Mouse (Mus musculus) embryonic fibroblast, embryonic 13.5 days (primary cell): ENCODE measurements around the gene AY761185. TPM values are rescaled to one million over a fixed set of nuclear protein-coding genes. Genes with fewer than 3 reads are reported as not detected.
"Not testable (repeated sequence)": the region's sequence is repeated elsewhere in the genome, so short reads cannot be mapped to it uniquely, and the experiment has no call there.

Experiments used
- H3K27ac ChIP-seq: 2 replicates; pipeline ENCODE4 v1.5.1; 2012; ENCODE audit warnings: low read length, control low read depth, inconsistent platforms; ENCODE audit not compliant: insufficient read depth
- H3K4me1 ChIP-seq: 2 replicates; pipeline ENCODE4 v1.6.1; 2011; ENCODE audit warnings: low read length; ENCODE audit not compliant: control insufficient read depth, insufficient read depth
- H3K4me3 ChIP-seq: 2 replicates; pipeline ENCODE4 v1.5.1; 2011; ENCODE audit warnings: mild to moderate bottlenecking, control low read depth, low read length; ENCODE audit not compliant: insufficient read depth
- CTCF ChIP-seq: IDR thresholded peaks from 2 replicates; pipeline ENCODE4 v1.5.1; 2011; ENCODE audit warnings: mild to moderate bottlenecking, control low read depth, low read length, moderate library complexity, borderline replicate concordance; ENCODE audit not compliant: insufficient read depth
- POLR2A ChIP-seq: IDR thresholded peaks from 2 replicates; pipeline ENCODE4 v1.6.1; 2011; ENCODE audit warnings: low read depth, mild to moderate bottlenecking, control low read depth, low read length, moderate library complexity
- polyA plus RNA-seq: library from polyadenylated mRNA; stranded (reverse); fragments of >200 nt; gene quantifications from 2 replicates; pipeline ENCODE4 v1.2.4, GENCODE M21; 2011; ENCODE audit warnings: low read depth; ENCODE audit not compliant: missing spikeins, insufficient read length

Gene AY761185
- polyA plus RNA-seq, result not detected in 2 replicates

DNA sequence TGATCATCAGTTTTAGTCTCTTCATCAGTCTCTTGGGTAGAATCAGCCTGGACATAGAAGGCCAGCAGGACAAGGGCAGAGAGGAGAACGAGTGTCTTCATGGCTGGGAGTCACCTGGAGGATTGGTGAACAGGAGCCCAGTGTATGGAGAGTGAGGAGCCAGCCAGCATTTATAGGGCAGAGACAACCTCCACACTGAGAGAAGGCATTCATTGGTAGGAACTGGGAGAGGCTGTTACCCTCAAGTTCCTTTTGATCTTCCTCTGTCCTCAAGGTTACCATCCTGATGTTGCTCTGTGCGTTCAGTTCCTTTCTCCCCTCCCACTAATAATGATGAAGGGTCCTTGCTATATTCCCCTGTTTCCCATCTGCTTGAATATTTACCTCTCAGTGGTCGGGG, at the start of gene AY761185:
Gene AY761185, minus strand, starts transcription at position 101 of the 400 bp plus-strand sequence.
- TF ChIP-seq CTCF (no peak), POLR2A (no peak)
- no peaks in the 10 kb centered on the region for H3K4me1 ChIP-seq
- no peak within 1 kb of the TSS for H3K27ac ChIP-seq
- H3K4me3 ChIP-seq, result no peak within 1 kb of the TSS

DNA sequence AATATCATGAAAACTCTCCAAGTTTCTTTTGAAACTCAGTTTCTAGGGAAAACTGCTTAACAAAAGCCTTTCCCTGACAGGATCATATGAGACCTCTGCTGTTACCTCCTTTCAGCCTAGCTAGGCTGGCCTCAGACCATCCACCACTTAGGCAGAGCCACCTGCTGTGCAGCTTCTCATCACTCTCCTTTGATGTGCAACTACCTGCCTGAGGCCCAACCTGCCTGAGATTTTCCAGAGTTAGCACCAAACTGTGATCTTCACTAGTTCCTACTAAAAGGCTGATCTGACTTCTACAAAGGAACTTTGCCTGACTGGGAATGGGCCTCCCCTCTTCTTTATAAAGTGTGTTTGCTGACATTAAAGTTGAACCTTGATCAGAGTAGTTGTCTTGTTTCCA, 49.5 kb upstream of the AY761185 start:
- H3K4me3 ChIP-seq, H3K4me1 ChIP-seq, H3K27ac ChIP-seq: not testable (repeated sequence)

DNA sequence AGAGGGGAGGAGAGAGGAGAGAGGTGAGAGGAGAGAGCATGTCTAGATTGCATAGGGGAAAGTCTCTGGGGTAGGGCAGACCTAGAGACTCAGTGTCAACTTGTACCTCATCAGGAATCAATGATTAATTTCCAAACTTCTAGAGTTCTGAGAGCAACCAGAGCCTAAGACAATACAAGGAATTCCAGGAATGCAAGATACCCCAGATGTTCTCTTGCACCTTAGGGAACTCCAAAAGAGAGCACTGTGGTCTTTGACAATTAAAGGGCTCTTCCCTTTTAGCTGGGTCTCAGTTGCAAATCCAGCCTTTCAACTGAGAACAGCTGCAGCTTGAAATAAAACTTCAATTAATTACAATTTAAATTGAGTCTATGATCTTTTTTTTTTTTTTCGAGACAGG, 35.3 kb upstream of the AY761185 start:
- no peaks in the 10 kb centered on the region for H3K4me1 ChIP-seq
- H3K27ac ChIP-seq, result no peak overlapping the region
- H3K4me3 ChIP-seq, result no peak overlapping the region
- TF ChIP-seq CTCF (no peak), POLR2A (no peak)

GRCm38 (mm10) chr8:20964531-20964930, 20.0 kb upstream of the AY761185 start:
- H3K4me1 ChIP-seq, result no peaks in the 10 kb centered on the region
- TF ChIP-seq CTCF (no peak), POLR2A (no peak)
- no peak overlapping the region for H3K27ac ChIP-seq
- H3K4me3 ChIP-seq, result no peak overlapping the region

GRCm38 (mm10) chr8:20921971-20922370, 22.5 kb downstream of the AY761185 start, which contains the start of gene Gm6040:
Gm6040 (minus strand) TSS chr8:20922071.
- H3K4me1 ChIP-seq, result no peaks in the 10 kb centered on the region
- TF ChIP-seq POLR2A, result no peak
- H3K27ac ChIP-seq, result no peak within 1 kb of the TSS
- H3K4me3 ChIP-seq, result no peak within 1 kb of the TSS

DNA sequence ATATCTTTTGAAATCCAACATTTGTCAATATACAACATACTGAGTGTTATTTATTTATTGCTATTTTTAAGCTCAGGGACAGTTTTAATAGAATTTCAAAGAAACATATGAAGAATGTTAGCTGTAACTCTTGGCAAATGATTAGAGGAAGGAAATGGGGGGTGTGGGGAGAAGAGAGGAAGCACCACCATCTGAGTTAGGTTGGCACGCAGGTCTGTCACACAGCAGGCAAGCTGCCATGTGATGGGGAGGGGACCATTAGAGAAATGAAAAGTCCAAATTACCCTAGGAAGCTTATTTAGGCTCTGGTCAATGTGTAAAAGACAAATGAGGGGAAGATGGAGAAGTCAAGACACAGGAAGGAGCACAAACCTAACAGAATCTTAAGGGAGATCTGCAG, 32.2 kb downstream of the AY761185 start:
- H3K27ac ChIP-seq, result no peak overlapping the region
- TF ChIP-seq POLR2A, result no peak
- TF ChIP-seq CTCF, result no peak
- no peak overlapping the region for H3K4me3 ChIP-seq
- no peaks in the 10 kb centered on the region for H3K4me1 ChIP-seq

GRCm38 (mm10) chr8:20908256-20908655, 36.3 kb downstream of the AY761185 start:
- H3K4me3 ChIP-seq, result no peak overlapping the region
- H3K4me1 ChIP-seq, result no peaks in the 10 kb centered on the region
- TF ChIP-seq CTCF (no peak), POLR2A (no peak)
- no peak overlapping the region for H3K27ac ChIP-seq

DNA sequence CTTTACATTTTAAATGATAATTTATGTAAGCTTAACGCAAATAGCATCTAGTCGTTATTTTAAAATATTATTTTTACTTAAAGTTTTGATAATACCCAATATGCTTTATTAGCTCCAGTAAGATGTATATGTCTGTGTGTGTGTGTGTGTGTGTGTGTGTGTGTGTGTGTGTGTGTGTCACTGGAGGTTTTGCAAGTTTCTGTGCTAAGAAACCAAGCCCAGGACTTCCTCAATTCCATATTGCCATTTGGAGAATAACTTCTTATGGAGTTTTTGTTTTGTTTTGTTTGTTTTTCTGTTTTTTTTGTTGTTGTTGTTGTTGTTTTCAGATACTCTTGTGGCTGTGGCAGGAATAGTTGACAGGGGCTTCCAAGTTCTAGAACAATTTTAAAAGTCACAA, 37.4 kb downstream of the AY761185 start:
- no peak overlapping the region for H3K27ac ChIP-seq
- H3K4me1 ChIP-seq, result no peaks in the 10 kb centered on the region
- no peak for TF ChIP-seq POLR2A
- no peak for TF ChIP-seq CTCF
- no peak overlapping the region for H3K4me3 ChIP-seq

GRCm38 (mm10) chr8:20902527-20902926, 42.0 kb downstream of the AY761185 start, which contains the start of gene Gm15056:
Gm15056 (minus strand) TSS chr8:20902627.
- Histone ChIP-seq H3K4me3 (no peak within 1 kb of the TSS), H3K4me1 (no peaks in the 10 kb centered on the region), H3K27ac (no peak within 1 kb of the TSS)
- TF ChIP-seq POLR2A, result no peak
- TF ChIP-seq CTCF, result no peak

Other genes with a start within 250 kb of the AY761185 start
- gene Defb33, start 52.0 kb downstream of the AY761185 start, polyA plus RNA-seq, result not detected in 2 replicates
- not detected in 2 replicates for gene Gm15056, start 42.1 kb downstream of the AY761185 start, polyA plus RNA-seq
- gene Gm6040, start 22.6 kb downstream of the AY761185 start, polyA plus RNA-seq, result not detected in 2 replicates
- gene Defa21, start 80.8 kb upstream of the AY761185 start, polyA plus RNA-seq, result not detected in 2 replicates
- not detected in 2 replicates for gene Defa23, start 110.3 kb upstream of the AY761185 start, polyA plus RNA-seq
- gene Defa35, start 120.3 kb upstream of the AY761185 start, polyA plus RNA-seq, result not detected in 2 replicates
- gene Defa25, start 139.7 kb upstream of the AY761185 start, polyA plus RNA-seq, result not detected in 2 replicates
- not detected in 2 replicates for gene Gm14851, start 151.3 kb upstream of the AY761185 start, polyA plus RNA-seq
- not detected in 2 replicates for gene Defa30, start 189.9 kb upstream of the AY761185 start, polyA plus RNA-seq
- not detected in 2 replicates for gene Defa22, start 217.6 kb upstream of the AY761185 start, polyA plus RNA-seq
- gene Defa31, start 246.9 kb upstream of the AY761185 start, polyA plus RNA-seq, result not detected in 2 replicates